Mouse (Mus musculus): ENCODE data around the gene Prkag2.

Gene Prkag2

GRCm38 (mm10) chr5:24913656-24914055, 186.8 kb downstream of the Prkag2 start:
- DNase-seq (ENCODE audit: low spot score): no peak

- no peak for DNase-seq (ENCODE audit: low spot score)
These were observed 191.4 kb downstream of the Prkag2 start for GRCm38 (mm10) chr5:24908820-24909716.

- no peak for DNase-seq (ENCODE audit: low spot score)
These were observed 192.2 kb downstream of the Prkag2 start for GRCm38 (mm10) chr5:24908141-24908819.

- DNase-seq (ENCODE audit: low spot score): no peak
These were observed 192.7 kb downstream of the Prkag2 start for GRCm38 (mm10) chr5:24907737-24908136.

GRCm38 (mm10) chr5:24906844-24907243, 193.6 kb downstream of the Prkag2 start:
- no peak for DNase-seq (ENCODE audit: low spot score)

- no peak for DNase-seq (ENCODE audit: low spot score)
These were observed 195.5 kb downstream of the Prkag2 start for GRCm38 (mm10) chr5:24904941-24905340.

- no peak for DNase-seq (ENCODE audit: low spot score)
These were observed 196.0 kb downstream of the Prkag2 start for GRCm38 (mm10) chr5:24904423-24904822.

GRCm38 (mm10) chr5:24904001-24904400, 196.4 kb downstream of the Prkag2 start:
- DNase-seq (ENCODE audit: low spot score): no peak

- no peak for DNase-seq (ENCODE audit: low spot score)
These were observed 197.6 kb downstream of the Prkag2 start for GRCm38 (mm10) chr5:24902835-24903234.

GRCm38 (mm10) chr5:24895606-24896005, 204.8 kb downstream of the Prkag2 start:
- no peak for DNase-seq (ENCODE audit: low spot score)

GRCm38 (mm10) chr5:24894814-24895213, 205.6 kb downstream of the Prkag2 start:
- no peak for DNase-seq (ENCODE audit: low spot score)

- no peak for DNase-seq (ENCODE audit: low spot score)
These were observed 208.0 kb downstream of the Prkag2 start for GRCm38 (mm10) chr5:24892461-24892860.

GRCm38 (mm10) chr5:24889860-24890259, 210.6 kb downstream of the Prkag2 start:
- DNase-seq (ENCODE audit: low spot score): no peak

GRCm38 (mm10) chr5:24888874-24889591, 211.4 kb downstream of the Prkag2 start:
- no peak for DNase-seq (ENCODE audit: low spot score)

- no peak for DNase-seq (ENCODE audit: low spot score)
These were observed 213.2 kb downstream of the Prkag2 start for GRCm38 (mm10) chr5:24887271-24887670.

GRCm38 (mm10) chr5:24878713-24879112, 221.7 kb downstream of the Prkag2 start:
- no peak for DNase-seq (ENCODE audit: low spot score)

- no peak for DNase-seq (ENCODE audit: low spot score)
These were observed 222.4 kb downstream of the Prkag2 start for GRCm38 (mm10) chr5:24877836-24878624.

- no peak for DNase-seq (ENCODE audit: low spot score)
These were observed 223.8 kb downstream of the Prkag2 start for GRCm38 (mm10) chr5:24876653-24877052.

- DNase-seq (ENCODE audit: low spot score): no peak
These were observed 226.3 kb downstream of the Prkag2 start for GRCm38 (mm10) chr5:24874111-24874510.

GRCm38 (mm10) chr5:24873221-24873620, 227.2 kb downstream of the Prkag2 start:
- no peak for DNase-seq (ENCODE audit: low spot score)

GRCm38 (mm10) chr5:24871276-24871675, 229.2 kb downstream of the Prkag2 start:
- DNase-seq (ENCODE audit: low spot score): no peak

GRCm38 (mm10) chr5:24869796-24870289, 230.6 kb downstream of the Prkag2 start:
- DNase-seq (ENCODE audit: low spot score): no peak

Data from layer of hippocampus, adult 9-10 months (tissue).